Mouse (Mus musculus): Measurements from ENCODE around the gene Sppl2c.
"Not testable (repeated sequence)": the region's sequence is repeated elsewhere in the genome, so short reads cannot be mapped to it uniquely, and the experiment has no call there.

Gene Sppl2c

DNA sequence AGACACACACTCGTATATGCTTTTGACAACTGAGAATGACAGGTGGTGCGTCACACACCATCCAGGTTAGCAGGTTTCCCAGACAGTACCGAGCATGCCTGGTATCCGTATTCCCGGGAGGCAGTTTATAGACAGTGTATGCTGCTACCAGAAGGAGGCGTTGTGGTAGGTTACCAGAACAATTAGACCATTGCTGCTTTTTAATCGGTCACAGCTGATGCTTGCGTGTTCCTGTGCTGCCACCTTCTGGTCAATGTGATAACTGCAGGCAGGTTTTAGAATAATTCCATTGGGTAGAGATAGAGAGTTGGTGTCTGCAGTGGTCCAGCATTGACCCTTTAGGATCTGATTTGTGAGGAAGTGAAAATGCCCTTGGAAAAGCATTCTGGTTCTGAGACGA is 9.7 kb downstream of the Sppl2c start:
- DNase-seq (ENCODE audit: low spot score), result peak; percentile 52

DNA sequence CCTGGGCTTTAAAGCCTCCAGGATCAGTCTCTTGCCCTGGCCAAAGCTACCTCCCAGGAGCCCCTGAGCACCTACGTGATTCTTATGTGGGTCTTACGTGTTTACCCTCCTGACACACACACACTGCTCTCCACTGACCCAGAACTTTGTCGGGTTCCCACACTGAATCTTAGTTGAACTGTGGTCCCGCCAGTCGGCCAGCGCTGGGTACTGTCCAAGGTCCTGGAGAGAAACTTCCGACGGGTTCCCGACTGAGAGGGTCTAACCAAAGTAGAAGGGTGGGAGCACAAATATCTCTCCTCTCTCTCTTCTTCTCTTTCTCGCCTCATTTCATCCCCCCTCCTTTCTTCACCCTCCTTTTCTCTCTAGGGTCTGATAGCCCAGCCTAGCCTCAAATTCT is 11.7 kb downstream of the Sppl2c start:
- DNase-seq (ENCODE audit: low spot score), result no peak

DNA sequence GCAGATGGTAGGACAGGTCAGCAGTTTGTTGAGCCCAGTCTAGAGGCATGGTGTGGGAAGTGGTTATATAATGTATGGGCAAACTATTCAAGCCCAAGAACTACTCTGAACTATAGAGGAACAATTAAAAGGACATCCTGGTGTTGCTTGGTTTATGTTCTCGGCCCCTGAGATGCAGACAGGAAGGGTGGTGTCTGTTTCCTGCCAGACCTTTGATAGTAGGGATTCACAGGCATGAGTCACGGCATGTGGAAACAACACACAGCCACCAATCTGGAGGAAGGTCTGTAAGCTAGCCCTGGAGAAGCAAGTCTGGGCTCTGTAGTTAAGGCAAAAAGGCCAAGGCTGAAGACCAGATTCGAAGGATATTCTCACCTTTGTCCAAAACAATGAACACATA is 17.1 kb downstream of the Sppl2c start:
- DNase-seq (ENCODE audit: low spot score), result no peak

DNA sequence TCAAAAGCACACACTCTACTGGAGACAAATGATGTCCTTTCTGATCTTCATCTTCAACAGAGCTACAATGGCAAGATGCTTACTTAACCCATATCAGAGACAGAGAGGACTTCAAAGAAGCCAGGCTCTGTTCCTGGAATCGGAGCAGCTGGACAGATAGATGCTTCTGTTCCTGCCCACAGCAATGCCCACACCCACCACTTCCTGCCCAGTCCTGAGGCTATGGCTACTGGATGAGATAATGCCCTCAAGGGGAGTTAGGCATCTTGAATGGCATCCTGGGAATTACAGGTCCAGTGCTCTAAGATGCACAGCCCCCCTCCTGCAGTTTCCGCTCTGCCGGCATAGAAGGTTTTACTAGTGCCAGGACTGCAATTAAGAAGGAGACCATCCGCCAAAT is 20.4 kb downstream of the Sppl2c start:
- DNase-seq (ENCODE audit: low spot score), result no peak

DNA sequence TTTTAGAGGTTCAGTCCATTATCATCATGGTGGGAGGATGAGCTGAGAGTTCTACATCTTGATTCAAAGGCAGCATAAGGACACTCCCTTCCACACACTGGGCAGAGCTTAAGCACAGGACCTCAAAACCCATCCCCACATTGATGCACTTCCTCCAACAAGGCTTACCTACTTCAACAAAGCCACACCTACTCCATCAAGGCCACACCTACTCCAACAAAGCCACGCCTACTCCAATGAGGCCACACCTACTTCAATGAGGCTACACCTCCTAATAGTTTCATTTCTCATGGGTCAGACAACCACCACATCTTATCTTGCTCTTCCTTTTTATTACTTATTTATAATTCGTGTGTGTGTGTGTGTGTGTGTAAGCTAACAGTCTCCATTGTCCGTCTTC is 22.9 kb downstream of the Sppl2c start:
- DNase-seq (ENCODE audit: low spot score), result no peak

DNA sequence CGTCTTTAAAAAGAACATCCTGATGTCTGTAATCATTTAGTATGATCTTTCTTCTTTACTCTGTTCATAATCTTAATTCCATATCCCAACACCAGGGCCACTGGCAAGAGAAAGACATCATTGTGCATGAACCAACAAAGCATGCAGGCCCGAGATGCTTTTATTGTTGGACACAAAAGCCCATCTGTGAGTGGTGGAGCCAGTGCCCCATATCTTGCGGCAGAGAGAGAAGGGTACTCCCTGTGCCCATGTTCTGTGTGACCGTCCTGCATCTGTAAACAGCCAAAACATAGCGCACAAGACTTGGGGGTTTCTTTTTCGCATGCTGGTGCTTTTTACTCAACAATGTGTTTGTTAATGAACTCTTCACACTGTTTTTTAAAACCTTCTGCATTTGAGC is 25.1 kb downstream of the Sppl2c start:
- no peak for DNase-seq (ENCODE audit: low spot score)

DNA sequence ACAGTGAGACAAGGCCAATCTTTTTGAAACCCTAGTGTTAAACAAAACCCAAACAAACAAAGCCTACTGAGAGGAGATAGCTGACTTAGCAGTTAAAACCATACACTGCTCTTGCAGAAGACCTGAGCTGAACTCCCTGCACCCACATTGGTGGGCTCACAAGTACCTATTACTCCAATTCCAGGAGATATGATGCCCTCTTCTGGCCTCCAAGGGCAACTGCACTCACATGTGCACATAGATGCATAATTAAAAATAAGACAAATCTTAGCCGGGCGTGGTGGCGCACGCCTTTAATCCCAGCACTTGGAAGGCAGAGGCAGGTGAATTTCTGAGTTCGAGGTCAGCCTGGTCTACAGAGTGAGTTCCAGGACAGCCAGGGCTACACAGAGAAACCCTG is 28.0 kb downstream of the Sppl2c start:
- not testable (repeated sequence) for DNase-seq (ENCODE audit: low spot score)

DNA sequence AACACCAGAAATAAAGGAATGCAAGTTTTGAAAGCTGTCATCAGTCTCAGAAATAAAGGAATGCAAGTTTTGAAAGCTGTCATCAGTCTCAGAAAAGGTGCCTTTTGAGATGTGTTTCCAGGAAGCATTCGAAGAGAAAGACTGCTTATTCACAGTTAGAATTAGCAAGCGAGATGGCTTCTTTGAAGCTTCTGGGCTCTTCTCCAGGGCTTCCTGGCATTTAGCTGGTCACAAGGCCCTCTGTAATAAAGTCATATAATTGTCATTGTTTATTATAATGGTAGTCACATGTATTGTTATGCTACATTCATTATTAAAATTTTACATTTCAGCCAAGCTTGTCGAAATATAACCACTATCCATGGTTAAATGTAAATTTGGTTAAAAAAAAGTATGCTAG is 31.9 kb downstream of the Sppl2c start:
- no peak for DNase-seq (ENCODE audit: low spot score)

DNA sequence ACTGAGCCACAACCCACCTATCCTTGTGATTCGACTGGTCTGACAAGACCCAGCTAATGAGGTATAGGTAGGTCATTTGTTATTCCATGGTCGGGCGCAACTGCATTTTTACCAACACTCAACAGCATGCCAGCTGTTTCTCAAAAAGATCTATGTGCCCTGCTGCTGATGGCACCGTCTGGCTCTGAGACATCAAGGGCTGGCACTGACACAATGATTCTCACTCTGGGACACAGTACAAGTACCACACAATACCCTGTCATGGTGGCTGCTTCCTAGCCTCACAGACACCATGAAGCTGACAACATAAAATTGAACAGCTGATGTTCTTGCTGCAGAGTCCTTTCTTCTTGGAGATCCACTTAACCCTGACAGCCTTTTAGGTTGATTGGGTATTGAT is 34.2 kb downstream of the Sppl2c start:
- no peak for DNase-seq (ENCODE audit: low spot score)

DNA sequence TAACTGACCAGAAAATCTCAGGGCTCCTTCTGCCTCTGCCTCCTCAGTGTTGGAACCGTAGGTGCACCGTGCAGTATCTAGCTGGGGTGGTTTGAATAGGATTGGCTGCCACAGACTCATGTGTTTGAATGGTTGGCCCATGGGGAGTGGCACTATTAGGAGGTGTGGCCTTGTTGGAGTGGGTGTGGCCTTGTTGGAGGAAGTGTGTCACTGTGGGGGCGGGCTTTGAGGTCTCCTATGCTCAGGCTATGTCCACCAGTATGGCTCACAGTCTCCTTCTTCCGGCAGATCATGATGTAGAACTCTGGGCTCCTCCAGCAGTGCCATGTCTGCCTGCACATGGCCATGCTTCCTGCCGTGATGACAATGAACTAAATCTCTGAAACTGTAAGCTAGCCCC is 35.6 kb downstream of the Sppl2c start:
- no peak for DNase-seq (ENCODE audit: low spot score)

DNA sequence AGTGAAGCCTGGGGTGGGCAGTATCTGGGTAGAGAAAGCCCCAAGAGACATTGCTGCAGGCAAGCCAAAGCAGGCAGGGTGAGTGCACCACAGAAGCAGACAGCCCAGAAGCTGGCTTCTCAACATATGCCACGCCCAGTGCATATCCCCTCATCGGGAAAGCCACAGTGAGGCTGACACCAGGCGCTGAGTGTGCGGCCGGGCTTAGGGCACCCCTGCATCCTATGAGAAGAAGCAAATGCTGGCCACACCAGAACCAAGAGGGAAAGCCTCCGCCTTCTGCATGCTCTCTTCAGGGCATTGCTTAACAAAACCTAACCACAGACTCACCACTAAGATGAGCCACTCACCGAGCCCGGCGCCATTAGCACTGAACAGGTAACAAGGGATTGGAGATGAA is 37.2 kb downstream of the Sppl2c start:
- no peak for DNase-seq (ENCODE audit: low spot score)

DNA sequence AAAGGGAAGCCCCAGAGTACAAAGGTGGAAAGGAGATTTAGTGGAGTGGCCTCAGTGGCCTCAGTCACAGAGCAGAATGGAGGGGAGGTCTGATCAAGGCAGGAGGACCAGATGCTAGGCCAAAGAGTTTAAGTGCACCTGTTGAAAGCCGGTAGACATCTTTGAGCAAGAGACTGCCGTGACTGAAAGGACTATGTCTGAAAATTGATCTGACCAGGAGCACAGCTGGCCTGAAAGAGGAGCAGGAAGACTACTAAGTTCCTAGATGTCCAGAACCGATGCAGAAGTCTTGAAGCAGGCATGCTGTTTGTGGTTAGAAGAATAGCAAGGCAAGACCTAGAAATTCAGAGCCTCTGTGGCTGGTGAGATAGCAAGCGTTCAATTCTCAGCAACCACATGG is 43.3 kb downstream of the Sppl2c start:
- no peak for DNase-seq (ENCODE audit: low spot score)

DNA sequence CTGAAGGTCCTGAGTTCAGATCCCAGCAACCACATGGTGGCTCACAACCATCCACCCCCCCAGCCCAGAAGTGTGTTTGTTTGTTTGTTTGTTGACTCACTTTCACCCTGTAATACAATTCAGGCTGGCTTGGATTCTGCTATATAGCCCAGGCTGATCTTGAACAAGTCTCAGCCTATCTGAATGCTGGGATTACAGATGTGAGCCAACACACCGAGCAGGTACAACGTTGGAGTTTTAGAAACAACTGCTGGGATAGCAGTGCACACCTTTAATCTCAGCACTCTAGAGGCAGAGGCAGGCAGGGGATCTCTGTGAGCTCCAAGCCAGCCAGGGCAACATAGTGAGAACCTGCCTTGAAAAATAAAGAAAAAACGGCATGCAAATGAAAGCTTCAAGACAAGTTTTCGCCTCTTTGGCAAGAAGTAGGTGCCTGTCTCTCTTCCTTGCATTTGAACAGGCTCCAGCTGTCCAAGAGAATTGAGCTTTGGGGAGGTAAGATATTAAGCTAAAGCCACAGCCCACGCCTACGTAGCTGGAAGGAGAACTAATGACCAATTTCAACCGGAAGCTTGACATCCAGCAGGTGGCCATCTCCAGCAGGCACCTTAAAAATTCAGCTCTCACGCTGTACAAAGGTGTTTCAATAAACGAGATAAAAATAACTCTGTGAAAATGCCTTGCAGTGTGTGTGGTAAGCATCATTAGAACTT is 44.1 kb downstream of the Sppl2c start:
- DNase-seq (ENCODE audit: low spot score), result no peak

DNA sequence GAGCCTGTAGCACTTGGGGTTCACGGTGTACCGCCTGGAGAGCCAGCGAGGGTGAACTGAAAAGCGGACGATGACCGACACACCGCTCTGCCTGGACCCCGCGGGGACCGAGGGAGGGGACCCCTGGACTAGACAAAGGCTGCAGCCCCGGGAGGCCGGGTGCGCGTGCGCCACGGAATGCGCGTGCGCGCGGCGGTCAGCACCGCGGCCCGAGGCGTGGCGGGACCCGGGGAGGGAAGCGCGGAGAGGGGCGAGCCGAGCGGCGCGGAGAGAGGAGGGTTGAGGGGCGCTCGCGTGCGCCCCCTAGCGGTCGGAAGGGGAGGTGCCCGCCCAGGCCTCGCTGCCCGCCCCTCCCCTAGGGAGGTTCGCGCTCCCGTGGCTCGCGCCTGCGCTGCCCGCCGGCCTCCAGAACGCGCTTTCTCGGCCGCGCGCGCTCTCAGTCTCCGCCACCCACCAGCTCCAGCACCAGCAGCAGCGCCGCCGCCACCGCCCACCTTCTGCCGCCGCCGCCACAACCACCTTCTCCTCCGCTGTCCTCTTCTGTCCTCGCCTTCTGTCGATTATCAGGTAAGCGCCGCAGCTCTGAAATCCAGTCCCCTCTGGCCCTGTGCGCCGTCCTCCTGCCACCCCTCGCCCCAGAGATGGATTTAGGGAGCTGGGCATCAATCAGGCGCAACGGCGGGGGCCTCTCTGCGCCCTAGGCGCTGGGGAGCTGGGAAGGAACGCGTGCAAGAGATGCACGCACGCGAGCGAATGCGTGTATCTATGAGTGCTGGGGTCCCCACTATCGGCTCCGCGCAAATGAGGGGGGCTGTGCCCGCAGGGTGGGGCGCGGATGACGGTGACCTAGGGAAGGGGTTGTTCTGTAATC is 45.1 kb downstream of the Sppl2c start, which contains the start of gene Mapt:
Mapt (plus strand) TSS at position 350 of the 871 bp plus-strand sequence.
- peak; percentile 46 for DNase-seq (ENCODE audit: low spot score)

DNA sequence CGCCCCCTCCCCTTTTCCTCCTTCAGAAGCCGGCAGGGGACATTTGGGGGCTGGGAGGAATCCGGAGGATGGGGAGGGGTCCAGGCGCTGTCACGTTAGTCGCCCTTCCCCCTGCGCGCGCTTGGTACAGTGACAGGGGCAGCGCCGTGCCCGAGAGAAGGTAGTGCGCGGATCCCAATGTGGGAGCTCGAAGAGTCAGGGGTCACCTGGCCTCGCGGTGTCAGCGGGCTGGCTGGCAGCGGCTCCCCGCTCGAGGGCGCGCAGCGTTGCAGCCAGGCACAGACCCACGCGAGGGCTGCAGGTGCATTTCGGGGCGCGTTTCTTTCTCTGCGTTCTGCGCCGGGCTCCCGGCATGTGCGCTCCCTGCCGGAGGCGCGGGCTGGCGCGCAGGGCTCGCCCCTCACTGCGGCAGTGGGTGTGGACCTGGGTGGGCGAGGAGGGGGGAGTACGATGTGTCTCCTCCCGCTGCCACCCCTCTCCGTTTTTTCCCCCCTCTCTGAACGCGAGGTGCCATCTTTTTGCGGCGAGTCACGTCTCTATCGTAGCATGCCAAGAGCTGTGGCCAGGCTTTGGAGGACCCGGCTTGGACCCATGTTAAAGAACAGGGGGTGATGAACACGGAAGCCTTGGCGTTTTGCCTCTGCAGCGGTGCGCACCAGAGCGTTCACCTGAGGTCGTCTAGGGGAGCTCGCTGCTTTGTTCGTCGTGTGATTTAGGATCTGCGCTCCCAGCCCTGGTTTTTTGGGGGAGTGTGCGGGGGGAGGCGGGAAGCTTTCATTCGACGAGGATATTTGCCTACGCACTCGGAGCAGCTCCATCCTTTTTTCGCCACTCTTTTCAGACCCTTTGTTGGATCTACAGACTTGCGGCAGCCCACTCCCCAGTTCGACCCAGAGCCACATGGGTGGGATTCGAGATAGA is 46.3 kb downstream of the Sppl2c start:
- no peak for DNase-seq (ENCODE audit: low spot score)

DNA sequence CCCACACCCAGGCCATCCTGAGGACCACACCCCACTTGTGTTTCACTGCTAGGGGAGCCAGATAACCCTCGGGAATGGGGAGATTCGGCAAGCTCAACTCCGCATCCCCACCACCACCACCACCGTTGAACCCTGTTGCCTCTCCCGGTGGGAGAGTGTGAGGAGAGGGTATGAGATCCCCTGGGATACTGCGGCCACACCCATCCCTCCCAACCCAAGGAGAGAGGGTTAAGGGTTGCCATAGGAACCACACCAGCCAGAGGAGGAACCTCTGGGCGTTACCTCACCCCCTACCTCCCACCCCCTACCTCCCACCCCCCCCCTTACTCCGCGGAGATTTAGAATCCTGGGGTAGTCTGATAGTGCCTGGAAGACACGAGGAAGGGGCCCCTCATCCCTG is 47.0 kb downstream of the Sppl2c start:
- DNase-seq (ENCODE audit: low spot score), result no peak

DNA sequence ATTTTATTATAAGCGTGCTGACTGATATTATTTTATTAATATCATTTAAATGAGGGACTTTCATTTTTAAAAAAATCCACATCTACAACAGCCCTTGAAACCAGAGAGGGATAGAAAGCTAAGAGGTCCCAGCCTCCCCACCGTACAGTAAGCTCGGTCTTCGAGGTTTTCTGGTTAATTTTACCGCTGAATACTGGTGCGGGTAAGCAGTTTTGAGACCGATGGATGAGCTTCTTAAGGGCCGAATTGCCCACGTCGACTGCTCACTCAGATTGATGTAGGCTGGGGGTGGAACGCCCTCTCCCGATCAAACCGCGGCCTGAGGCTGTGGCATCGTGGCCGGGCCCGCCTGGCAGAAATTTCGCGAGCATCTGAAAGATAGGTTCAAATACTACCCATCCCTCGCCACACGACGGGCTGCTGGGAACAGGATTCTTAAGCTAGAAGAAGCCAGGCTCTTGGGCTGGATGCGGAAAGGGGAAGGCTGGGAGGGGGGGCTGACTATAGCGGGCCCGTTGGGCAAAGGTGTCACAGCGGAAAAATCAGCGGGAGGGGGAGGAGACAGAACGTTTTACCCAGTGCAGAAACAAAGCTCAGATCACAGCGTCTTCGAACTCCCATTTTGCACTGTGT is 47.6 kb downstream of the Sppl2c start:
- DNase-seq (ENCODE audit: low spot score), result no peak

DNA sequence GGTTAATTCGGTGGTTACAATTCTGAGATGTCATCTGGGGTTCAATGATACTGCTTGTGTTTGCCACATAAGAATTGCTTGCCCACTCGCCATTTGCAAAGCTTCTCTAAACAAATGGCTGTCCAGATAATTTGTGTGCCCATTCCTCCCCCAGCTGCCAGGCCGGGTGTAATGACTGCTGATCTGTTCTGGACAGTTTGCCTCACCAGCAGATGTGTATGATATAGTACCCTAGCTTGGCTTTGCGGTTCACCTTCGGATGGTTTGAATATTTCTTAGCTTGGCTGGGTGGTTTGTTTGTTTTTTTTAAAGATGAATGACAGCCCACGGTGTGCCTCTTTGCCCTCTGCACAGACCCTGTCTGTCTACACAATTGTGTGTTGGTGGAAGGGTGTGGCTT is 48.6 kb downstream of the Sppl2c start:
- DNase-seq (ENCODE audit: low spot score), result no peak

DNA sequence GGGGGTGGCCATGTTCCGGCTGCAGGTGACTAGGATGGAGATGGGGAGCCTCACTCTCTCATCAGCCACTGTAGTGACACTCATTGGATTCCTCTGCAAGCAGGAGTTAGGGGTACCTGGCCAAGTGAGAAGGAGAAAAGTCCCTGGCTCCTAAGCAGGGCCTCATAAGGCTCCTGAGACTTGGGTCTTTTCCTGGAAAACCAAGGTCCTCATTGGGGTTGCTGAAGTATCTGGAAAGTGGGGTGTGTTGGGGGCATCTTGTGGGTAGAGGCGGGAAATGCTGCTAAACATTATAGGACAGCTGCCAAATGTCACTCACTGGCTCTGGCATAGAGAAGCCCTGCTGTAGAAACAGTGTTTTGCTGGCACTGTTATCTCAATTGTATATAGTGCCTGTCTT is 49.8 kb downstream of the Sppl2c start:
- DNase-seq (ENCODE audit: low spot score), result no peak

DNA sequence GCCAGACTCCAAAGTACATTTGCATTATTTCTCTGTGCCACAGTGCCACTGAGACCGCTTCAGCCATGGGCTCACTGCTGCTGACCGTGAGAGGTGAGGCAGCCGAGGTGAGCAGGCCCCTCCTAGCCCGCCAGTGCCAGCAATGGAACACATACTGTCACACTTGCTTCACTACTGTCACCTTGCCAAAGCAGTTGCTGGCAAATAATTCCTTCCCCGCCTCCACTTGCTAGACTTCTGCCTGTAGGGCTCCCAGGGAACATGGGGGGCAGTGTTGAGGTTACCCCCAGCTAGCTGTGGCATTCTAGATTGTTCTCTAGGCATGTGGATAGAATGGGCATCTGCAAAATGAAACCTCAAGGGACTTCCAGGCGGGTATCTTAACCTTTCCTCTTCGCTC is 51.1 kb downstream of the Sppl2c start:
- DNase-seq (ENCODE audit: low spot score), result no peak

DNA sequence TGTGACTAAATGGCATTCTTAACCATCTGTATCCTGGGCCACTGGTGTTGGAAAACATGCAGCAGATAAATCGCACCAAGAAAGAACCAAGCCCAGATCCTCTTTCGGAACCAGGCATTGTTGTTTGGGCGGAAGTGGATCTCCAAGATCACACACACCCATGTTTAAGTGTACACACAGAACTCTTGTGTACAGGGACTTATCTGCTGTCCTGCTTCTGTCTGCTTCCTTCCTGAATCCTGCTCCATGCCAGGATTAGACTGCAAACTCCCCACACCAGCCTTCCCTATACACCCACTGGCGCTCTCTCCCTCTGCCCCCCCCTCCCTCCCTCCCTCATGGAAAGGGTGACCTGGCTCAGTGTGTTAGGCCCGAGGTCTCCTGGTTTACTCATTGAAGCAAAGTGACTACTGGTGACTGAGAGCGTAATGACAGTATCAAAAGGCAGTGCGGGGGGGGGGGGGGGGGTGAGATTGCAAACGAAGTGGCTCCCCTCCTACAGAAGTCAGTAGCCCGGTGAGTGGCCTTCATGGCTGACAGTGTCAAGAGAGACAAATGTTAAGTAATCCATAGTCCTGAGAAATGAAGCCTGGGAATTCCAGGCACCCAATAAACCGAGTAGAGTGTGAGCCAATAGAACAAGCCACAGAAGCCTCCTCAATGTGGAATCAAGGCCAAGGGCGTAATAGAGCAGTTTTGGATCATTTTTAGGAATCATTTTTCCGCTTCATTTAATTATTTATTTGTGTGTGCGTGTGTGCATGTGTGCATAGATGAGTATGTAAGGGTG is 52.0 kb downstream of the Sppl2c start:
- no peak for DNase-seq (ENCODE audit: low spot score)
